Mouse (Mus musculus): ENCODE results near the gene Vsig1. TPM values are rescaled to one million over a fixed set of nuclear protein-coding genes. Genes with fewer than 3 reads are reported as not detected.

Gene Vsig1
- total and polyA plus RNA-seq, 3 experiments: 0.04 TPM; not detected in 2

DNA sequence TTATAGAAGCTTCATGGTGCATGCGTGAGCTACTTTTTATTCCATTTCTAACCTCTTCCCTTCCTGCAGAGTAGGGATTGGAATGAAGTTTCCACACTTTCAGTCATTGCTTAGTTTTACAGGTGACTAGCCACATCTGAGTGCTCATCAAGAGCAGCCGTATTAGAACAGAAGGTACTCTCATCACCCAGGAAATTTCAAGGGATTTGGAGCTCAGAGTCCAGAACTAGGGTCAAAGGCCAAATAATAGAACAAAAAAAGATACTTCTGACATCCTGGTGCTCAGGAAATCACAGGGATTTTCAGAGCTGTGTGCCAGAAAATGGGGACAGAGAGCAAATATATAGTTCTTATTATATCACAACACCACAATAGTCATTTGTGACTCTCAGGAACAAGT lies 77.8 kb downstream of the Vsig1 start:
- Histone ChIP-seq H3K27me3 (ENCODE audit: control insufficient read depth, insufficient read depth, low read length) (no peaks in the 10 kb centered on the region), H3K79me2 (replicated peaks; ENCODE audit: control insufficient read depth, insufficient read depth, low read length) (no peaks in the 10 kb centered on the region), H3K9ac (ENCODE audit: low read depth, low read length) (no peak overlapping the region), H3K27ac (no peak overlapping the region; the same call in 1 of the 2 replicates), H3K4me1 (ENCODE audit: control insufficient read depth, insufficient read depth, low read length) (peaks cover 4% of the 10 kb centered on the region), H3K36me3 (ENCODE audit: control insufficient read depth, insufficient read depth, low read length) (peaks cover 3% of the 10 kb centered on the region; the same call in 1 of the 2 replicates), H3K4me3 (no peak overlapping the region)
- TF ChIP-seq CTCF (IDR thresholded peaks at IDR 0.05): no peak
- no peak for TF ChIP-seq EP300 (IDR thresholded peaks at IDR 0.05; ENCODE audit: insufficient read depth, low read depth, low read length)
- no peak for TF ChIP-seq POLR2A (IDR thresholded peaks at IDR 0.05; ENCODE audit: insufficient read depth, low read depth, low read length)
- intact Hi-C loops (cut with DNase I): no loop called here
- no peak for DNase-seq
- 60% methylated on average over 2 of the region's 2 CpGs for WGBS

Other genes starting within 250 kb of the Vsig1 start
- gene Mid2, start 243.0 kb upstream of the Vsig1 start, total RNA-seq (2021): 10 to 100 TPM; 15.3 to 19.7 TPM
- 6.6 and 12.9 TPM in 2 replicates for gene Mid2, start 243.0 kb upstream of the Vsig1 start, polyA plus RNA-seq (2012; rRNA removed)
- not detected for gene Tex13b, start 94.2 kb upstream of the Vsig1 start, total RNA-seq (2021)
- gene Tex13b, start 94.2 kb upstream of the Vsig1 start, polyA plus RNA-seq (2012; rRNA removed): not detected in 2 replicates
- gene Psmd10, start 49.1 kb downstream of the Vsig1 start, total RNA-seq (2021): 10 to 100 TPM; 12.5 to 13.8 TPM
- 5.1 and 9.4 TPM in 2 replicates for gene Psmd10, start 49.1 kb downstream of the Vsig1 start, polyA plus RNA-seq (2012; rRNA removed)
- gene Atg4a, start 49.3 kb downstream of the Vsig1 start, total RNA-seq (2021): 10 to 100 TPM in 1 of 2 experiments, 1 to 10 TPM in 1; 9.2 to 10.8 TPM
- 4.3 and 8.8 TPM in 2 replicates for gene Atg4a, start 49.3 kb downstream of the Vsig1 start, polyA plus RNA-seq (2012; rRNA removed)